Mouse (Mus musculus) frontal cortex, postnatal 10 days (tissue): Measurements from ENCODE around the gene Olfr464.

Source experiments
- DNase-seq, 2 experiments: peaks; one replicate each; pipeline ENCODE4 v3.0.0; 2022; ENCODE audit warnings: low spot score in 2 of 2, mixed read lengths in 1 of 2

Gene Olfr464

DNA sequence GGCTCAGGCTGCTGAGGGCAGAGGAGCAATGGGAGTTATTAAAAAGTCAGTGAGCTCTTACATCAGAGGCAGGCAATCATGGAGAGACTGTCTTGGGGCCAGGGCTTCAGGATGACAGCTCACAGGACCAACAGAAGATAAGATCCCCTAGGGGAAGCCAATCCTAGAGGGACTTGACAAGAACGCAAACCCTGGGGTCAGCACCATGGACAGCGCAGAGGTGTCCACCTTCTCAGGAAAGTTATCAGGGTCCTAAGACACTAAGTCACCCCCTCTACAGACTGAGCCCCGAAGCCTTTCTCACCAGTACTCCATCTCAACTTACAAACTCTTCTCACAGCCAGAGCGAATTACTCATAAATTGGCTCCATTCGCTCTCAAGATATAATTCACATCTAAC lies at the start of gene Olfr464:
Gene Olfr464, minus strand, starts transcription at position 2 of the 400 bp plus-strand sequence.
- DNase-seq: no peak

DNA sequence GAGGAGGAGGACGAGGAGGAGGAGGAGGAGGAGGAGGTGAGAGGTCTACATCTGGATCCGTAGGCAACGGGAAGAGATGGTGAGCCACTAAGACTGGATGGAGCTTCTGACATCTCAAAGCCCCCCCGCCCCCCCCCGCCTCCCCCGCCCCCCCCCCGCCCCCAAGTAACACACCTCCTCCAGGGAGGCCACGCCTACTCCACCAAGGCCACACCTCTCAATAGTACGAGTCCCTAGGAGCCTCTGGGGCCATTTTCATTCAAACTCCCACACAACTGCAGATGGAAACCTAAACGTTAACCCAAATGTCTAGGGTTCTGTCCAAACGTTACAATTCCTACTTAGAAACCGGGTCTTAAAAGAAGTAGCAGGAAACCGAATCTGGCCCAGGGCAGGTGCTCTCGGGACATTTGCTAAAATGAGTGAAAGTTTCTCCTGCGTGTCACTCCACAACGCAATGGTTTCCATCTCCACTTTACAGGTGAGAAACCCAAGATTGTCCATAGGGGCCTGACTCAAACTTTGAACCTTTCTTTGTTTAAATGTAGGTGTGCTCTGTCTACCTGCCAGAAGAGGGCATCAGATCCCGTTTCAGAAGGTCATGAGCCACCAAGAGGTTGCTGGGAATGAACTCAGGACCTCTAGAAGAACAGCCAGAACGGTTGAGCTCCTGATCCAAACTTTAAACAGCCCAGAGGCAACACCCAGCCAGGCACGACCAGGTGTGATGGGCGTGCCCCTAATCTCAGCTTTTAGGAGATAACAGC lies 47.8 kb upstream of the Olfr464 start:
- DNase-seq: no peak

DNA sequence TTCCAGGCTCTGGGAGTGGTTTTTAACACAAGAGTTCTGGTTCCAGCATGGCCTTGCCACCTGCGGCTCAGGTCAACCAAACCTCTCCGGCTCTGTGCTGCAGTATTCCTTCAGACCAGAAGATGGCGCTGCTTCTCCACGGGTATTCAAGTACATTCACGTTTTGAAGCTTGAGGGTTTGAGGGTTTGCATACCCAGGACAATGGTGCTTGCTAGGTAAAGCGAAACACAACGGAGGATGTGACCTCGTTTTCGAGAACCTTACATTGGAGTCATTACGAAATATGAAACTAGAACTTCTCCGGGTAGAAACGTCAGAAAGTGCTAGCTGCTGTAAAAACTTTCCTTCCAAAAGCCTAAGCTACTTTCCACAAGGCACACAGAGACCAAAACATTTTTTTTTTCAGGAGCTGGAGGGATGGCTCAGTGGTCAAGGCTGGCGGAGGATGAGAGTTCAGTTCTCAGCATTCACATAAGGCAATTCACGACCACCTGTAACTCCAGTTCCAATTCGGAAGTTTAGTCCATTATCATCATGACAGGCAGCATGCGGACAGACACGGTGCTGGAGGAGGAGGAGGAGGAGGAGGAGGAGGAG lies 47.0 kb upstream of the Olfr464 start:
- DNase-seq: peak in 1 of 2 experiments; percentile 72

DNA sequence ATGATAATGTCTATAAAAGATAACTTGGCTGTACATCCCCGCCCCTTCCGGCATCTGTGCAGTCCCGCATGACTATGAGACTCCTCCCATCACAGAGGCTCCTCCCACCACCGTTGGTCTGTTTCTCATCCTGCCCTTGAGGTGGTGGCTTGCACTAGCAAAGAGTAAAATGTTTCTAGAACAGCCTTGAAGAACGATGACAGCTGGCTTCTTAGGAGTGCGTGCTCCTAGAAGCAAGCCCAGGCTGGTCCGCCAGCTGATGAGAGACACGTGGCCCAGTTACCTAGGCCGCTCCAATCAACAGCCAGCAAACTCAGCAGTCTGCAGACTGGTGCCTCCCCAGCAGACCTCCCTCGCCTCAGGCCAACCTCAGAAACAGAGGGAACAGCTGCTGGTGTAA lies 45.4 kb upstream of the Olfr464 start:
- no peak for DNase-seq

DNA sequence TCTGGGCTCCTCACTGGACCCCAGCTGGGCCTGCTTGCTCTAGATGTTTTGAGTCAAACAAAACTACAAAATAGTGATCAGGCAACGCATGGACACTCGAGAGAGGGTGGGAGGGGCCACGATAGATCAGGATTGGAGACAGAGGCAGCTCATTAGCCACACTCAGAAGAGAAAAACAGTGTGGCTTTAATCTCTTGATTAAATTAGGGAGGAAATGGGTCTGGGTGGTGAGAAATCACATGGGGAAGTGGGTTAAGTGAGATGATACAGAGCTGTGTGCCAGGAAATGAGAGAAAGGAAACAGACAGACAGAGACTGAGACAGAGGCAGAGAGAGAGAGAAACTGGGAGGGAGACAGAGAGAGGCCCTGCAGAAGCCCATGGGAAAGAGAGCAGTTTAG lies 44.5 kb upstream of the Olfr464 start:
- DNase-seq: no peak

DNA sequence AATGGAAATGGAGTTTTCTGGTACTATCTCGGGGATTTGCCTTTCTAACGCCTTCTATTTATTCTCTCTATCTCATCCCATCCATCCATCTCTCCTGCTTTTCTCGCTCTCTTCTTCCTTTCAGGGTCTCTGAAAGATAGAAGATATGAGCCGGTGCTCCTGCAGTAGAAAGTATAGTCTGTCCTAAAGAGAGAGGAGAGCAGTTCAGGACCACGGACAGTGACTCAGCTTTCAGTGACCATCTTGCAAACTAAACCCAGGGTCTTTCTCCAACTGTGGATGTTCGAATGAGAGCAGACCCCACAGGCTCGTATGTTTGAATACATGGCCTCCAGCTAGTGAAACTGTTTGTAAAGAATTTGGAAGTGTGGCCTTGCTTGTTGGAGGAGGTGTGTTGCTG lies 36.3 kb upstream of the Olfr464 start:
- DNase-seq: no peak

DNA sequence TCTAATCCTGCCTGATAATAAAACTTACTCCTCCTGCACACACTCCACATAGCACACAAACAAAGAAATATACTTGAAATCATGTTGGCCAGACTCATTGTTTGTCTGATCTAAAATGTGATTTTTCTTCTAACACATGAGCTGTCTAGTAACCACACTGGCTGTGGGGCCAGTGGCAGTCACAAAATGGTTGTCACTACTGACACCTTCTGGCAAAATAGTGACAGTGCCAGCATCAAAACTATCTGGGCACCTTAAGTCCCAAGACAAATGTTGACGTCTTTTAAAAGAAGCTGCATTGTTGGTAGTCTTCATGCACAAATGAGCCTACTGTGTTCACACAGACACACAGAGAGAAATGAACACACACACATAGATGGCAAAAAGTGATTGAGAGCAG lies 34.4 kb upstream of the Olfr464 start:
- no peak for DNase-seq

DNA sequence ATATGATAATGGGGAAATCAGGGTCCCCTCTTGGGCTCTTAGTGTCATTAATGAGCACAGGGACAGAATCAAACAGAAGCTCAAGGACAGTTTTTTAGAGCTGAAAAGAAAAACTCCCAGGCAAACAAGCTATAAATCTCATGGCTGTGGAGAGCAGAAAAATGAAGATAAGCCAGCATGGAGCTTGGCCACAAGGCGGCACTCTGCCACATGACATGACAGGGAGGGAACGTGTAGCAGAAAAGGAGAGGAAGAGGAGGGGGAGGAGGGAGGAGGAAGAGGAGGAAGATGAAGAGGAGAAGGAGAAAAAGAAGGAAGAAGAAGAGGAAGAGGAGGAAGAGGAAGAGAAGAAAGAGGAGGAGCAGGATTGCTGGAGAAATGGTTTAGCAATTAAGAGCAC lies 29.2 kb upstream of the Olfr464 start:
- DNase-seq: no peak

DNA sequence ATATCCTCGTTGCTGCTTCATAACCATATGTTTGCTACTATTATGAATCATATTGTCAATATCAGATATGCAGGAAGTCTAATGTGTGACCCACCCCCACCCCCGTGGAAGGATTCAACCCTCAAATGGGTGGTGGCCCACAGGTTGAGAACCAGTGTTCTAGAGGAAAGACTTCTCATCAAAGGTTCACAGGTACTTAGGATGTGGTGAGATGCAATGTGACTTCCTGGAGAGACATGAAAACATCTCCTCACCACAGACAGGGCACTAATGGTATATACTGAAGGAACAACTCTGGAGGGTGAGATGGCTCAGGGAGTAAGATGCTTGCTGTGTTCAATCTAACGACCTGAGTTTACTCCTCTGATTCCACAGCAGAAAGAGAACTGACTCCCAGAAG lies 14.7 kb upstream of the Olfr464 start:
- no peak for DNase-seq

DNA sequence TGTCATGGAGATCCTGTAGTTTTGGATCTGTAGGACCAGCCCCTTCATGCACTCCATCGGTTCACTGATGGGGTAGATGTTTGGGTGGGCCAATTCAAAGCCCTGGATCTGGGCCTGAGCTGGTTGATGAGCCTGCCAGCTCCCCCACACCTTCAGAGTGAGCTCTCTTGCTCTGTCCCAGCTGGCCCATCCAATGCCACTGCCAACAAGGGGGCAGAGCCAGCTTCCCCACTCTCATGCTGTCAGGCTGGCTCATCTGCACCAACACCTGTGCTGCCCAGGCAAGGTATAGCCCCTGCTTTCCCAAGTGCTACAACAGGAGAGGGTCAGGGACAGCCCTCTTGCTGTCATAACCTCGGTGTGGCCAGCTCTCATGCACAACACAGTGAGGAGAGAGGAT lies 13.0 kb upstream of the Olfr464 start:
- DNase-seq: no peak

DNA sequence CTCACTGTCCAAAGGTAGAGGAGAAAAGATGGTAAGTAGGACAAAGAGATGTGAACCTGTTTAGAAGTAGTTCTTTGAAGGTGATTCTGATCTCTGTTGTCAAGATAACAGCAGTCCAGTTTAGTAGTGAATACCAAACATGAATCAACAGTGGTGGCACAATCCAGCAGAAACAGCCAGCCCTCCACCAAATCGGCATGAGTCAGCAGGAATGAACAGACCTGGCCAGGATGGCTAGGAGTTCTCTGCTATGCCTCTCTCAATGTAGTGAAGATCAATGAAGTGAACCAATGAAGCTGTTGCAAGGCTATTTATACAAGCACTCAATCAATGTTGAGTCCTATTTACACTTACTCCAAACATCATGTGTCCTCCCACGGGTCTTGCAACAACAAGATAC lies 9.6 kb upstream of the Olfr464 start:
- no peak for DNase-seq

DNA sequence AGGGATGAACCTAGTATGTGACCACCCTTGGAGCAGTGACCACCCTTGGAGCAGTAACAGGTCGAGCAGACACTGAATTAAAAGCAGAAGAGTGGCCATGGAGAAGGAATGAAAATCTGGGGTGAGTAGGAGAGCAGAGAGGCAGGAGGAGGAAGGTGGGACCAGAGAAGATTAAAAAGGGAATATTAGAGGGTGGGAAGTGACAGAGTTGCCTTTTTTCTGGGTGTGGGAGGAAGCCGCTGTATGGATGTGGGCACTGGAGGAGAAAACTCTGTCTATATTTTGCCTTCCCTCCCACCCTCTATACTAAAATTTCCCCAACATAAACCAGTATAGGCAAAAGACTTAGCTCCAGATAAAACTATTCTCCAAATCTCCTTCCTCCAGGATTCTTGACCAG lies 466 bp downstream of the Olfr464 start:
- no peak for DNase-seq

DNA sequence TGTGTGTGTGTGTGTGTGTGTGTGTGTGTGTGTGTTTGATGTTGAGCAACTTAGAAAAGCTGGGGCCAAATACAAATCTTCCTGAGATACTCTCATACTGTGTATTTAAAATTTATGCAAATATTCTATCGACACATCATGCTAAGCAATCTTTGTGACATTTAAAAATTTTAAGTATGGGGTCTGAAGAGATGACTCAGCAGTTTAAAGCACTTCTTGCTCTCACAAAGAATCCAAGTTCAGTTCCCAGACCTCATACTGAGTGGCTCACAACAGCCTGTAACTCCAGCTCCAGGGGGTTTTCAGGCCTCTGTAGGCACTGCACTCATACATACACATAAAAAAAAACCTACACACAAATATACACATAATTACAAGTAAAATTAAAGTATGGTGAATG lies 4.8 kb downstream of the Olfr464 start:
- DNase-seq: no peak

DNA sequence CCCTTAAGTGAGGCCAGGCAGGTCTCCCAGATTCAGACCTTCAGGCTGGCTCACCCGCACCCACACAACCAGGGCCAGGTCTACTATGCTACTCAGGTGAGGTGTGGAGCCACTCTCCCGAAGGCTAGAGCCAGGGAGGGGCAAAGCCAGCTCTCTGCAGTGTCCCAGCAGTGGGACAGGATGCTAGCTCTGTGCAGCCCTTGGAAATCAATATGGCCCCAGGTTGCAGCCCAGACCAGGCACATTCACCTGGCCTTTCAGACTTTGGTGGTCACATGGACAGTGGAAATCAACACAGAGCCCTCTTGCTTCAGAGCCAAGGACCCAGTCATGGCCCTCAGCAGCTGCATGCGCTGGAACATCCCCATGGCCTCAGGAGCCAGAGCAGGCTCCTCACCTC lies 16.4 kb downstream of the Olfr464 start:
- DNase-seq: no peak

DNA sequence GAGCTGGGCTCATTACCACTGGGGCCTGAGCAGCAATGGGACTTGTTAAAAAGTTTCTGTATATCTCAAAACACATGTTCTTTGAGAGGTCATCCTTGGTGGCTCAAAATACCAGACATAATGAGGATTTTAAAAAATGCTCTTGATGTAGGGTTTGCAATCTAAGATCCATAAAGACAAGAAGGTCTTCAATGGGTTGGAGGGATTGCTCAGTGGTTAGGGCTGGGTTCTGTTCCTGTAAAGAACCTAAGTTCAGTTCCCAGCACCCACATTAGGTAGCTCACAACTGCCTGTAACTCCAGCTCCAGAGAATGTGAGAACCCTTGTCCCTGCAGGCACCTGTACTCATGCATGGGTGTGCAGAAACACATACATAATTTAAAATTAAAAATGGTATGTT lies 23.5 kb downstream of the Olfr464 start, which contains the start of gene Olfr463:
Gene Olfr463, minus strand, starts transcription at position 101 of the 400 bp plus-strand sequence.
- DNase-seq: no peak

DNA sequence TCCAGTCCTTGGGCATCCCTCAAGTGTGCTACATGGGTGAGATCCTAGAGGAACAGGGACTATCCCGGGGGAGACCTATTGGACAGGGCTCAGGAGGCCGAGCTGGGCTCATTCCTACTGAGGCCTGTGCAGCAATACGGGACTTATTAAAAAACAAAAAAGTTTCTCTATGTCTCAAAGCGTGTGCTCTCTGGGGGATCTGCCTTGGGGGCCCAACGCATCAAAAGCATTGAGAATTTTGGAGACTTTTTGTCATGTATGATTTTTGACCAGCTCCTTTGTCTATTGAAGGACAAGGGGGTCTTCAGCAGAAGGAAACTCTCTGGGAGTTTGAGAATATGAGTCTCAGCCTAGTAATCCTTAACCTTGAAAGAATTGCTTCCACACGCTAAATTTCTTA lies 28.6 kb downstream of the Olfr464 start, which contains the start of gene Olfr462:
Gene Olfr462, minus strand, starts transcription at position 101 of the 400 bp plus-strand sequence.
- no peak for DNase-seq

DNA sequence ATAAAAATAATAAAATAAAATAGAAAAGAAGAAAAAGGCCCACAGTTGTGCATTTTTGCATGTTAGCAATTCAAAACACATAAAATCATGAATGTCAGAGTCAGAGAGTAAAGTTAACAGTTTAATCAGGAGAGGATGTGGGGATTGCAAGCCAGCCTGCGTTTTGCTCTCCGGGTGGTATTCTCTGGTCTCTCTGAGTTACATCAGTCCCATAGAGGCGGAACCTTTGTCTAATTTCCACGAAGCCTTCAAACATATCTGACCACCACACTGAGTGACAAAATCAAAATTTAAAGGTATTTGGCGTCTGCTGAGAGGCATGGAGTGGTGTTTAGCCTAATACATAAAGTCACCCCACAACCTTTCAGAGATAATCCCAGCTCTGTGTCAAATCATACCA lies 35.9 kb downstream of the Olfr464 start:
- DNase-seq: no peak

DNA sequence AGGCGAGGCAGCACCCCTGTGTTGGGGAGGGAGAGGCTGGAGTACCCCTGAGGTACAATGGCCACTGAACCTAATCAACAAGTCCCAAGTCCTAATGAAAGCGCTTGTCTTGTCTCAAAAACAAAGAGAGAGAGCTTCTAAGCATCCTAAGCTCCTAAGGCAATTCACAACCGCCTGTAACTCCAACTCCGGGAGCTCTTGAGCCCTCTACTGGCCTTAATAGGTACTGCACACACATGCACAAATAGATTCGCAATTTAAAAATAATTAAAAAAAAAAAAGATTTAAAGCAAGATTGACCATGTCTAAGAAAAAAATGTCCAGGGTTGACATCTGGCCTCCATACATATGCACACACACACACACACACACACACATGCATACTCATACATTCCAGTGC lies 37.3 kb downstream of the Olfr464 start:
- DNase-seq: no peak

DNA sequence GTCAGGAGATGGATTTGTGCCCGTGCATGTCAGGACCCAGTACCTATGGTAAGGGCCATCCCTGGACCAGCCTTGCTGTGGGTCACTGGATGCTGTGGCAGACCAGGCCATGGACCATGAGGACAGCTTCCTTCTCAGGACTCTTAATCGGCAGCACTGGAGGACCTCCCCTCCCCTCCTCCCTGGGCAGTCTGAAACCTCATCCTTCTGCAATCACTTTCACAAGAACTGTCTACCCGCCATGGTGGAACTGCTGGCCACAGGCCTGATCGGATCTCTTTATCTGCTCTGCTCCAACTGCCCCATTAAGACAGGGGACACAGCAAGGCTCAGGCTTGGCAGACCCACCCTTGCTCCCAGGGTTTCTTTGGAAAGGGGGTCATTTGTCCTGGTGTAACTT lies 39.1 kb downstream of the Olfr464 start:
- no peak for DNase-seq

DNA sequence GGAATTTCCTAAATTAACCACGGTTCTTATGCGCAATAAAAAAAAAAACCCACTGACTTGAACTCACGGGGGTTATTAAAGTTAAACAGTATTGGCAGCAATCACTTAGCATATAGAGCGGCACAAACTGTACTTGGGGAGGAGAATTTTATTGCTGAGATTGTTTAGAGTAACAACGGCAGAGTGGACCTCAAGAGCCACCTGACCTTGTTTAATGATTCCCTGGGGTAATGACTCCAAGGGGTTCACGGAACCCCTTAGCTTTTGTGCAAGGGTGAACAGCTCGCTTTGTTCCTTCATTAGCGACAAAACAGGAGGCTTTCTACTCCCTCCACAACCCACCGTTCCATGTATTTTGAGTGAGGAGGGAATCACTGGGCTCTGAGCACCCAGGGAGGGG lies 40.9 kb downstream of the Olfr464 start:
- no peak for DNase-seq

DNA sequence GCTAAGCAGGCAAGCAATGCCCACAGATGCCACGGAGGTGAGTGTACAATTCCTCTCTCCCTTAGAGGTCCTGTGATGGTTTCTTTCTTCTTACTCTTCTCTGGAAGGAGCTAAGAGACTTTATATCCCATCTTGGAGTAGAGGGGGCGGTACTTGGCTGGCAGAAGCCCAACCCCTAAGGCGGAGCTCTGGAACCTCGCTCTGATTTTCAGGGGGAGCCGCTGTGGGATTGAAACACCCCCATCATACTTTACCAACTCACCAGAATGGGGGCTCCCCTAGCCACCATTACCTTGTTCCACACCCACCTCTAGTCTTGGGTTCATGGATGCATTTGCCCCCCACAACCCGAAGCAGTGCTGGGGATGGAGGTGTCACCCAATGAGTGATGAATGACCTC lies 45.3 kb downstream of the Olfr464 start, which contains the start of gene Epx:
Gene Epx, minus strand, starts transcription at position 101 of the 400 bp plus-strand sequence.
- DNase-seq: no peak

DNA sequence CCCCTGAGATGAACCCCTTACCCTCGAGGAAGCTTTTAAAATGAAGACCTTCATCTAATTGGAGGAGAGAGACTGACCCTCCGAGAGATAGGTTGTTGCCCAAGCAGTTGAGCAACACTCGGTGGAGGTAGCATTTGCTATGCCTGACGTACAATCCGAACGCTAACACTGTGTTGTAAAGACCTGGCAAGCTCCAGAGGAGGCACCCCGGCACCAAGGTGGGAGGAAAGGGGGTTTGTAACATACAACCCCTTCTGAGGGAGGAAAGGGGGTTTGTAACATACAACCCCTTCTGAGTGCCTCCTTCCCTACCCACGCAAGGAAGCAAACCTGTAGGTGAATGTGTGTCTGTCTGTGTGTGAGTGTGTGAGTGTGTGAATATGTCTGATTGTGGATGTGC lies 49.0 kb downstream of the Olfr464 start:
- no peak for DNase-seq

DNA sequence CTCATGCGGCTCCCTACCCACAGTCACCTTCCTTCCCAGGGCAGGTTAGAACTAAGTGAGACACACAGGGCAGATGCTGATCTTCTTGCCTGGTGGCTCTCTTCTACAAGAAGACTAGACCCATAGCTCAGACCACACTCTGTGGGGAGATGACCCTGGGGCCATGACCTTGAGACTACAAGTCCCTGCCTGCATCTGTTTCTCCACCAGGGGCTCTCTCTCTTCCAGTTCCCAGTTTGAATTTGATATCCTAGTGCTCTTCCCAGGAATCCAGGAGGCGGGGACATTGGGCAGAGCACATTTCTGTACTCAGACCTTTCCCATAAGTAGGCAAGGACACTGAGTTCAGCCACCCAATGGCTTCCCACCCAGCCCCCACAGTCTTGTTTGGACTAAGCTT lies 50.7 kb downstream of the Olfr464 start:
- no peak for DNase-seq
